Mouse (Mus musculus): ENCODE data around the gene Thegl.

The Thegl gene

DNA sequence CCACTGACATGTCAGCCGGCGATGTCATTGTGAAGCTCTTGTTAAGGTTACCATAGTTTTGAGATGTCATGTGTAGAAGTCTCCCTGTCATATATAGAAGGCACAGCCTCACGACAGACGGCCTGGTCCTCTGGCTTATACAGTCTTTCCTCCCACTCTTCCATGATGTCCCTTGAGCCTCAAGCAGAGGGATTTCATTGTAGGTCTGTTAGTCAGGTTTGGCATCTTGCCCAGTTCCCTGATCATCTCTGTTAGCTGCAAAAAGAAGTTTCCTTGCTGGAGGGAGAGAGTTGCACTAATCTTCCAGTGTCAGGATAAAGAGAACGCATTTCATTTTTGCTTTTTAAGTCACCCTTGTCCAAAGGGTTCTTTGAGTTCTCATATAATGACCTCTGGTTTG, 36.8 kb downstream of the Thegl start:
- CTCF ChIA-PET: no interaction called here

DNA sequence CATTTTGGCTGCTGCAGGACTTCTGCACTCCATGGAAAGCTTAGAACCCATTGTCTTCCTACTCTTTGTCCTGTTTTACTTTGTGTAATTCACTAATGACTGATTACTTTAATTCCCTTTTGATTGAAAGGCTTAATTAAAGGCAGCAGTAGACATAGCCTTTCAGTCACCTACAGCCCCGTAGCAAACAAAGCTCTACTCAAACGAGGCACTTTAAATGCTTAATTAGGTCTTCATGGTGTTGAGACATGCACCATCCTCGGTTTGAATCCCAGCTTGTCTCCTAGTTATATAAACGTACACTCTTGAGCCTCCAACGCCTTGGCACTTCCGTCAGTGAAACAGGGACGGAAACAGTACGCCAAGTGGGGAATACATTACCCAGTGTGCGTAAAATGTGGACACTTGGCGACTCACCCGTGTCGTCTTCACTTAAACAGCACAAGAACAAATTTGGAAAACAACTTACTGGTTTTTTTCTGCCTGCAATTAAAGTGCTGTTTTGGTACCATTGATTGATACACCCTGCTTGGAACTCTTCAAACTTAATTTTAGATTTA, 41.1 kb downstream of the Thegl start:
- CTCF ChIA-PET: no interaction called here

DNA sequence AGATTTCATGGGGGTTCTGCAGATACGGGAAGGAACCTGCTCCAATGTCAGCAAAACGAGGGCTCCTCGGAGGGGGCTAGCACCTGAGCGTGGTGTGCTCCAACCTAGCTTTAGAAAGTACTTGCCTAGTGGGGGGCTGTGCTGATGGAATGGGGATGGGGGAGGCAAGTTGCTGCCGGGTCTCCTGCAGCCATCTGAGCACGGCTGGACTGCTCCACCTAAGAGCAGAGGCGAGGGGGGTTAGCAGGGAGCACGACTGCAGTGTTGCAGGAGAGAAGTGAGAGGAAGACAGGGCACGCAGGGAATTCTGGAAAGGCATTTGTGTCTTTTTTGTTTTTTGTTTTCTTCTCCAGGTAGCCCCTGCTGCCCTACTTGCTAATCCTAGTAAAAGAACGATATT, 44.5 kb downstream of the Thegl start:
- CTCF ChIA-PET: no interaction called here

DNA sequence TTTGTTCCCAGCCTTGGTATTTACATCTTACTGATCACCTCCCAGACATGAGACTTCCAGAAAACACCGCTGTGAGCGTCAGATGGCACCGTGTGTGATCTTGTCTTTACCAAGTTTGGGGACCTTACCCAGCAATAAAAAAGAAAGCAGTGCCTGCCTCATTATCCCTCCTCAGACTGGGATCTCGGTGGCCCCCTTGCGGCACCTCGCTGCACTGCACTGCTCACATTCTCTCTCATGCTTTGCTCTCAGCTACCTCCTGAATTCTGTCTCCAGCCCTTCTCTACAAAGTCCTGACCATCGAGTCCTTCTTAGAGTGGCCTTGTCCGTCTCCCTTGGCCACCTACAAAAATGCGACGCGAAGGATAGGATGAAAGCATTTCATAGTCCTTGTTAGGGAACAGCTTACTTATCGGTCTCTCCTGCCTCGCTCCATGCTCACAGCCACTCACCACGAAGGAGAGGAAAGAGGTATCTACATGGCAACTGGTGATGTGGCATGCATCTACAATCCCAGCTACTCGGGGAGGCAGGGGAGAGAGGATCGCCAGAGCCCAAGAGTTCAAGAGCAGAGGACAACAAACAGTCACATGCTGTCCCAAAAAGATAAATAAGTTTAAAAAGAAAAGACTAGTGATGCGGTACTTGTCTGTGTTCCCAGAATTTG, 45.7 kb downstream of the Thegl start:
- CTCF ChIA-PET: no interaction called here

DNA sequence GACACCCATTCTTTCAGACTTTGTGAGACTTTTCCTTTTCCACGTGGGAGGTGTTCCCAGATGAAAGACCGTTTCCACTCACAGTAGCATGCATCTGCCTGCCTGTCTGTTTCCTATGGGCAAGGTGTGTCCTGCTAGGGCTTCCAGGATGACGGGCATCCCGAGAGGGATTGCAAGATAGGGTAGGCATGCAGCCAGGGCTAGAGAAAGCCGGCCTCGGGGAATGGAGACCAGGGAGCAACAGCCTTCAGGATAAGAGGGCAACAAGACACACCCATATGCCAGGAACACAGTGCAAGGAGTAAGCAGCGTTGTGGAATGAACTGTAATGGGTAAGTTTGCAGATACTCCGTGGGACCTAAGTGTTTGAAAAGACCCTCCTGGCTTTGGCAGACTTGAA, 51.5 kb downstream of the Thegl start:
- CTCF ChIA-PET: no interaction called here

DNA sequence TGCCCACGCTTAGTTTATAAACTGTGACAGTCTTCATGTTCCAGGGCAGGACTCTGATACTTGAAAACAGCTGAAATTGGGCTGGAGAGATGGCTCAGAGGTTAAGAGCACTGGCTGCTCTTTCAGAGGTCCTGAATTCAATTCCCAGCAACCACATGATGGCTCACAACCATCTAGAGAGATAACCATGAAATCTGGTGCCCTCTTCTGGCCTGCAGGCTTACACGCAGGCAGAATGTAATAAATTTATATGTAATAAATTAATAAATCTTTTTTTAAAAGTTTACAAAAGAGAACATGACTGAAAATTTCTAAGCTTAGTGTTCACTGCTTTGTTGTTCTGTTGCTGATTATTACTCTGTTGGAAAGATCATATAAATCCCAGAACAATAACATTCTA, 55.2 kb downstream of the Thegl start:
- CTCF ChIA-PET: interaction anchor here (0.6 kb wide), 1 partner anchor 81 kb away, joined by 13 read pairs; no protein-coding TSS in a partner anchor

DNA sequence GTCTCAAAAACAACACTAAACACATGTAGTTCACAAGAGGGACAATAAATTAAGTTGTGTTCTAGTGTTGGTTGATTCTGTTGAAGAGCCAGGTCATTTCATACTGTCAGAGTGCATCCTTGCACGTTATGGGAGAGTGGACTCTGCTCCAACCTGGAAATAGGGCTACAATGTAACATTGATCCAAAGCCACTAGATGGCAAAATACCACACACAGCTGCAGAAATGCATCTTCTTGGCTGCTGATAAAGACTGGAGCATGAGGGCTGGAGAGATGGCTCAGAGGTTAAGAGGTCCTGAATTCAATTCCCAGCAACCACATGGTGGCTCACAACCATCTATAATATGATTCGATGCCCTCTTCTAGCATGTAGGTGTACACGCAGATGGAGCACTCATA, 55.8 kb downstream of the Thegl start:
- CTCF ChIA-PET: no interaction called here

DNA sequence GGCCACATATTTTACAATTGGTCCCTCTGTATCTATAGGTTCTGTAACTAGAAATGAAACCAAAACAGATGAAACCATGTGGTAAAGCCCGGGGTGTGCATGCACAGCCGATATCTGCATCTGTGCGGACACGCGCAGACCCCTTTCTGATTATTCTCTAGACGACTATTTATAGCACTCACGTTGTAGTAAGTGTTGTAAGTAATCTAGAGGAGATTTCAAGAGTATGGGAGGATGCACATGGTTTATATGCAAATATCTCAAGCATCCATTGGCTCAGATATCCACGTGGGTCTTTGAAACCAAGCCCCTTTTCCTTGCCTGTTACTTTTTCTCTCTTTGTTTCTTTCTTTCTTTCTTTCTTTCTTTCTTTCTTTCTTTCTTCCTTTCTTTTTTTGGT, 58.0 kb downstream of the Thegl start:
- CTCF ChIA-PET: no interaction called here

DNA sequence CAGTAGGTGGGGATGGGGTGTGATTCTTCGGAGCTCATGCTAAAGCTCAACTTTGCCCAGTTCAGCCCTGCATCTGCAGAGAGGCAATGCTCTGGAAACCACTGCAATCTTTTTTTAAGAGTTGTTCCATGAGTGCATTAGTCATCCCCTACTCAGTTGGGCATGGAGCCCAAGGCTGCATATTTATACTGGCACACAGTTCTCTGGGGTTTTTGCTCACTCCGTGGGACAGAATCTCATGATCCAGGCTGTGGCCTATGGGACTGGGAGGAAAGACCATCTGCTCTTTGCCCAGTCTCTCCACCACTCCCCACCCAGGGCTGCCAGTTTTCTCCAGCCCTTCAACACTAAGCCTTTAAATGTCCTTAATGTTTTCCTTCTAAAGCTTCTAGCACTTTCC, 59.1 kb downstream of the Thegl start:
- CTCF ChIA-PET: no interaction called here

DNA sequence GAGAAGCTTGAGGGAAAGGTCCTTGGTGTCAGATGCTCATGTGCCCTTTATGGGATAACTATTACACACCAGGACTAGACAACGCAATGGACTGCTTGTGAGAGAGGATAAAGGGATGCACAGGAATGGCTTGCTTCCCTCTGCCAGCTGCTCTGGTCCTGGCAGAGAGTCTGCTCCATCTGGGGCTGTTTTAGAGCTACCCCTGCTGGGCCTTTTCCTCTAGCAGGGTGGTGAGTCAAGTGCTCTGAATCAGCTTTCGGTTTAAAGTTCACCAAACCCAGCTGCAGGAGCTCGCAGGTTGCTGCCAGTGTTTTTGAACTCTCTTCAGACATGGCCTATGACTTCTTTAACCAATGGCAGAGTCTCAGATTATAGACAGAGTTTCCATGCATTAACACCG, 60.1 kb downstream of the Thegl start:
- CTCF ChIA-PET: interaction anchor here (1.2 kb wide), 1 partner anchor 13 kb away, joined by 3 read pairs; no protein-coding TSS in a partner anchor

DNA sequence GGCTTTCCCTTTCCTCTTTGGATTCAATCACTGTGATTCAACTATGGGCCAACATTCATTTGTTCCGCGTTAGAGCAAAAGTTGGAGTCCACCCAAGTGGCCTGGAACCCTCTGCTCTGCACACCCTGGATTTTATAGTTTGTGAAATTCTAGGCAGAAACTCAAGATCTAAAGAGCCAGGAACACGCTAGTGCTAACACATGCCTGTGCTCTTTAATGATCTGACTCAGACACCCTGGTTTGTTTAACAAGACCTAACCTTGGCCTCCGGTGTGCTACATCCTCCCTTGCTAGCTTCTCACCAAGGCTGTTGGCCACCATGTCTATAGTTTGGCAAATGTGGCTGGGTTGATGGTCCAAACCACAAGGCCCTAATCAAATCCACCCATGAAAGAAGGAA, 64.9 kb downstream of the Thegl start:
- CTCF ChIA-PET: no interaction called here

DNA sequence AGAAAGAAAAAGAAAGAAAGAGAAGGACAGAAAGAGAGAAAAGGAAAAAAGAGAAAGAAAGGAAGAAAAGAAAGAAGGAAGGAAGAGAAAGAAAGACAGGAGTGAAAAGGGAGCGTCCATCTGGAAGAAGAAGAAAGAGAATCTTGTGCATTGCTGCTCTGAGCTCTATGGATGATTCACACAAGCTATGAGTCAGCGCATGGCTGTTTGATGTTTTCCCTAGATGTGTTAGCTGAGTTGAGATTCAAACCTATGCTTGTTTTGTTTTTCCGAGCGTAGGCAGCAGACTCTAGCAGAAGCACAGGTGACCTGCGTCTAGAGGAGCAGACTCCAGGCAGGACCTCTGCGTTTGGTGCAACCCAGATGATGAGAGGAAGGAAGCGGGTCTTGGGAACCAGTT, 66.9 kb downstream of the Thegl start:
- CTCF ChIA-PET: no interaction called here

DNA sequence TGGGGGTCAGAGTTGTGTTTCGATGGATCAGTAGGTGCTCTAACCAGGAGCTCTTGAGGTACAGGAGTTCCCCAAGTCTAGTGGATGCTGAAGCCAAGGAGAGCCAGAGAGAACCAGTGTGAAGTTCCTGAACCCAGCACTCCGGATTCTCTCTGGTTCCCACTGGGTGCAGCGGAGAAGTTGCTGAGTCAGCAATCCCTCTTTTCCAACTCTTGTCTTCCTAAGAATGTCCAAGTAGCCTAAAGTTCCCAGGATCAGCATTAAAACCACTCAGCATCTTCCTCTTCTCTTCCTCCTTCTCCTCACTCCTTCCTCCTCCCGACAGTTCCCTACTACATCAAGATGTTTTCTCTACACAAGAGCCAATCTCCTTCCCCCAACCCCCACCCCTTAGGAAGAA, 68.6 kb downstream of the Thegl start:
- CTCF ChIA-PET: no interaction called here

DNA sequence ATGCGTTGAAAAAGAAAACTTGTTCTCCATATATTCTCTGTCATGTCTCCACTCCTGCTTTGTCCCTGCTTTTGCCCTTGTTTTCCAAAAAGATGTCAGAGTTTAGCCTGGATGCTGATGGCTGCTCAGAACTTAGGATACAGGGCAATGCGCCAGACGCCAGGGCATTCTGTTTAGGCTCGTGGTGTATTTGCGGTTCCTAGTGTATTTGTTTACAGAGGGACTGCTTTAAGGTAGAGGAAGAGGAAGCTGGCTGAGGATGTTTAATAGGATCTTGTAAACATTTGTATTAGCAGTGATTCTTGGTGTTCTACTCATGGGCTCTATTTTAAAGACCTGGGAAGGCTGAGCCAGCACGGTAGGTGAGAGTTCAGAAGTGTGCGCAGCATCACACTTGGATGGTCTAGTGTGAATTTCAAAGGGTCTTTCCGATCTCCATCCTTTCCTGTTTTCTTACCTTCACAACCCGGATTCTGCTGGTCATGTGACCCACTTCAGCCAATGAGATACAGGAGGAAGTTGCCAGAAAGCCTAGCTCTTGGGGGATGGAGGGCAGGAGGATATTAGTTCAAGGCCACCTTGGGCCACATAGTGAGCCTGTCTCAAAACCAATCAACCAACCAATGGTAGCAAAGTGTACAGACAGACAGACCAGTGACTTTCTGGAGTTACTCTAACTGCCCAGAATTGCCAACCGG, 70.1 kb downstream of the Thegl start:
- CTCF ChIA-PET: interaction anchor here (0.6 kb wide), 1 partner anchor 32 kb away, joined by 4 read pairs; no protein-coding TSS in a partner anchor

DNA sequence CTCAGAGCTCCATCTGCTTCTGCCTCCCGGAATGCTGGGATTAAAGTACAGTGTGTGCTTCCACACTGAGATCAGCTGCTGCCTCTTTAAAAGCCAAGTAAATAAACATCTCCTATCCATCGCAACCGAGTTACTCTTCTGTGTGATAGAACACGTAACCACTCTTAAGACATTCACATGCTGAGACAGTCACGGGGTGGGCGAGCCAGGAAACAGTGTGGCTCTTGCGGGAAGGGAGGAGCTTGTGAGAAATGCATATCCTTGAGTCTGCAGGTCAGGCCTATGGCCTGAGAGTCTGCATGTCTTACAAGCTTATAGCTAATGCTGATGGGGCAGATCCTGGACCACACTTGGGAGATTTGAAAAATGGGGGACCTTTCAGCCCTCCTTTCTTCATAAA, 70.7 kb downstream of the Thegl start:
- CTCF ChIA-PET: interaction anchor here (0.6 kb wide), 1 partner anchor 32 kb away, joined by 4 read pairs; no protein-coding TSS in a partner anchor

DNA sequence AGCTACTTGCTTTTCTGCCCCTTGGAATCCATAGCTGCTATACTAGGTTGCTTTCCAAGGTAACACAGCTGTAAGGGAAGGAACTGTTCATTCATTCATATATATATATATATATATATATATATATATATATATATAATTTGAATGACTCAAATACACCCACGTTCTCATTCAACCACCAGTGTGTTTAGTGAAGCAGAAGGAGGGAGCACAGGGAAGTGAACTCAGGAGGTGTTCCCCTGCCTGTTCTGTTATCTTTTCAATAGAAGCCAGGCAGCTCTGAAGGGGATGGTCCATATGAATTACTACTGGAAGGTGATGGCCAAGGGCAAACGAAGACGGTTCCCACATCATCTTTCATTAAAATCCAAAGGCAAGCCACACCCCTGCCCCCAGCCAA, 71.3 kb downstream of the Thegl start:
- CTCF ChIA-PET: interaction anchor here (0.8 kb wide), 1 partner anchor 68 kb away, joined by 3 read pairs; no protein-coding TSS in a partner anchor

DNA sequence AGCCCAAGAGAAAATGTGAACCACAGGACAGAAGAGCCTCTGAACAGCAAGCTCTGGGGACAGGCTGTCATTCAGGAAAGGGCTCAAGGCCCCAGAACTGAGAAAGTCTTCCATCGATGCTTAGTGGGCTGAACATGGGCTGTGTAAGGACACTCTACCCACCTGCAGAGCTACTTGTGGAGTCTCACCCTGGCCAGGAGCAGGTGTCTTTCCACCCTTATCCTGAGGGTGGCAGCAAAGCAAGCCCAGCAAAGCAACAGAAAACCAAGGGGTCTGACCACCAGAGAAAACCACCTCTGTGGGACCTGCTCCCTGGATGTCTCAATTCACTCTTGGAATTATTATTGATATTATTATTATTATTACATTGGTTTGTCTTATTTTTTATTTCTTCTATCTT, 73.5 kb downstream of the Thegl start:
- CTCF ChIA-PET: interaction anchor here (0.6 to 1.1 kb wide), 2 partner anchors 13 to 180 kb away, joined by 3 to 4 read pairs; no protein-coding TSS in a partner anchor

DNA sequence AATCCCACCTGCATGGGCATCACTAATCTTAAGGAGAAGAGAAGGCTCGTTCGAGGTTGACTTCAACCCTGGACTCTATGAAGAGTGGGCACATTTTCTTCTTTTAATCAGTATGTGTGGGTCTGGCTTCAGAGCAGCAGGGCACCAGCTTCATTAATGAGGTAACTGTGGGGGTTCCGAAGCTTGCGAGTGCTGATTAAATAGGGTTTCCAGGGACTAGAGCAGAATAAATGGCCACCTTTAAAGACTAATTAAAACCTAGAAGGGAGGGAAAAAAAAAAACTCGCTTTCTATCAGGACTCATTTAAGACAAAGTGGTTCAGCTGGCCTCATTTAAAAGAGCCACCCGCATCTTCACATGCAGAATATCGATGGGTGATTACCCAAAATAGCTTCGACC, 74.1 kb downstream of the Thegl start:
- CTCF ChIA-PET: interaction anchor here (0.6 to 1.4 kb wide), 3 partner anchors 95 to 179 kb away, joined by 4 read pairs; no protein-coding TSS in a partner anchor

DNA sequence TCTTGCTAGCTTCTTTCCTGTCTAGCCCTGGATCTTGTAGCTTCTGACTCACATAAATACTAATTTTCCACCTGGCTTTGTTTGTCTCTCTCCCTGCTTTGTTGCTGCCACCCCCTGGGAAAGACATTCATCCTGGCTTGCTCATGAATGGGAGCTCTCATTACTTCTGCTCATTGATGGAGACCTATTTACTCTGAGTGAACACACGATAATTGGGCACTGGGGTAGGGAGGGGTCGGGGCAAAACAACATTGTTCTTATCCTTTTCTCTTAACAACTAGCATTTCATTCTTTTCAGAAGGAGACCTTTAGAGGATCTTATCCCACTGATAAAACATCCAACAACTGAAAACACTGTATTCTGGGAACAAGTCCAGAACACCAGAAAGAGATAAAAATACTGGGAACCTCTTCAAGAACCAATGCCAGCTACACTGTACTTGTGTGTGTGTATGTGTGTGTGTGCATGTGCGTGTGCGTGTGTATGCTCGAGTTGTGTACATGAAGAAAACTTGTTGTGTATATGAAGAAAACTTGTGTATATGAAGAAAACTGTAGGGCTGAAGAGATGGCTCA, 74.8 kb downstream of the Thegl start:
- CTCF ChIA-PET: interaction anchor here (1.0 to 1.4 kb wide), 2 partner anchors 94 to 138 kb away, joined by 4 read pairs; no protein-coding TSS in a partner anchor

DNA sequence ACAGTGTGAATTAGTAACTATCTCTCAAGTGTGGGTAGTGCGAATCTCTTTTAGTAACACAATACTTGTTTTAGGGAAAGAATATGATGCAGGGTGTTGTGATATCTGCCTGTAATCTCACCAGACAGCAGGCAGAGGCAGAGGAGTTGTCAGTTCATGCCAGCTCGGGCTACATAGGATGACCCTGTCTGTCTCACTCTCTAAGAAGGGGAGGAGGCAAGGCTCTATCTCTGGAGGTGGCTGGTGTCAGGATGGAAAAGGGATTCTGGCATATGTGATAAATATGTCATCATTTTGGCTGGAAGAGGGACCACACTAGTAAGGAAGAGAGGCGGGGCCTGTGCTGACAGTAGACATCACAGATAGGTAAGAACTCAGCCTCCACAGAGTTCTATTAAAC, 76.1 kb downstream of the Thegl start:
- CTCF ChIA-PET: interaction anchor here (0.8 kb wide), 1 partner anchor 14 kb away, joined by 6 read pairs; no protein-coding TSS in a partner anchor

DNA sequence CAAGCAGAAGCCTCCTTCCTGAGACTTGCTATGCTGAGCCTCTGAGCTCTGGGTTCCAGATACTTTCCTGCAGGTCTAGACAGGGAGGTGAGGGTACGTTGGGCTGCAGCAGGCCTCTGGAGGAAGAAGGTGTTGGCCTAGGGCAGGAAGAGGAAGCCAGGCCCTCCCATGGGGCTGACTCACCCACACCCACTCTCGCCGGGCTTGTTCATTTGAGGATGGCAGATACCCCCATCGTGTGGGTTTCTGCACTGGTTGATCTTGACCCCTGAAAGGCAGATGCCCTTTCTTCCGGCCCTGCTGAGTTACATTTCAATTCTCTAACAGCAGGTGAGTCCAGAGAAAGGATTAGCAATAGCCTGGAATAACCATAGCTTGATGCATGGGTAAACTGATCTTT, 76.7 kb downstream of the Thegl start:
- CTCF ChIA-PET: interaction anchor here (0.8 to 1.2 kb wide), 2 partner anchors 15 to 71 kb away, joined by 3 to 6 read pairs; no protein-coding TSS in a partner anchor

DNA sequence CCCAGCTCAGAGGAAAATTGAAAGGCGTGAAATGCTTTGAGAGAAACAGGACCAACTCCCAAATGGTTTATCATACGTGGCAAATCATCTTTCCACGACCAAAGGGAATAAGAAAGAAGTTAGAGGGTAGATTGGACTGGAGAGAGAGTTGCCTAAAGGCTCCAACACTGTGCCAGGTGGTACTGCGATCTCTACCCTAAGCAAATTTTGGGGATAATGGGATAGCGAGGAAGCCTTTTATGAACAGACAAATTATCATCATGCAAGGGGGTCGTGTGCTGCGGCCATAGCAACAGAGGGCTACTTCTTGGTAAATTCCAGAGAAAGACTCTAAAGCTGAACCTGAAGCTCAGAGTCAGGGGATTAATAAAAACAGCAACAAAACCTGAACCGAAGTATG, 78.1 kb downstream of the Thegl start:
- CTCF ChIA-PET: interaction anchor here (0.6 to 1.2 kb wide), 2 partner anchors 69 to 213 kb away, joined by 3 to 5 read pairs; no protein-coding TSS in a partner anchor
